Mouse (Mus musculus) left cerebral cortex, adult 11 months (tissue): Measurements from ENCODE around the gene Gm19345.

ENCODE experiments used
- DNase-seq: peaks from one replicate; pipeline ENCODE4 v3.0.0; 2022; ENCODE audit warnings: low spot score

Gene Gm19345

GRCm38 (mm10) chr7:19871943-19872601 is 20.3 kb downstream of the Gm19345 start:
- no peak for DNase-seq

- DNase-seq = peak; percentile 32
Measured at GRCm38 (mm10) chr7:19875948-19876682, 24.3 kb downstream of the Gm19345 start.

- DNase-seq = no peak
Measured at GRCm38 (mm10) chr7:19876781-19877425, 25.1 kb downstream of the Gm19345 start.

GRCm38 (mm10) chr7:19880754-19881153 is 29.0 kb downstream of the Gm19345 start:
- no peak for DNase-seq

GRCm38 (mm10) chr7:19887849-19888248 is 36.0 kb downstream of the Gm19345 start, which contains the start of gene Ceacam19:
Gene Ceacam19 (minus strand): TSS chr7:19887965.
- no peak for DNase-seq

GRCm38 (mm10) chr7:19889881-19890280 is 38.1 kb downstream of the Gm19345 start:
- no peak for DNase-seq
